Mouse (Mus musculus): Measurements from ENCODE around the gene Kcnc4. TPM values are rescaled to one million over a fixed set of nuclear protein-coding genes. Genes with fewer than 3 reads are reported as not detected.

Kcnc4 gene
- polyA plus RNA-seq, 1 experiment from 2014 or later: 0.25 TPM

- Histone ChIP-seq H3K27ac (no peak overlapping the region), H3K9ac (no peak overlapping the region), H3K27me3 (peaks cover 3% of the 10 kb centered on the region; the same call in 1 of the 2 replicates), H3K9me3 (replicated peaks) (no peaks in the 10 kb centered on the region), H3K4me1 (peaks cover 19% of the 10 kb centered on the region), H3K4me3 (no peak overlapping the region), H3K4me2 (no peak overlapping the region), H3K36me3 (ENCODE audit: poor library complexity, severe bottlenecking) (no peaks in the 10 kb centered on the region)
- no peak for ATAC-seq
- 88% methylated on average over 9 of the region's 9 CpGs for WGBS
Measured at GRCm38 (mm10) chr3:107416541-107417286, 42.6 kb downstream of the Kcnc4 start.

GRCm38 (mm10) chr3:107413093-107413492 lies 46.3 kb downstream of the Kcnc4 start:
- 14% methylated on average over 2 of the region's 2 CpGs for WGBS
- ATAC-seq: 0 out of 2 replicates have a peak, but pooled peaks have one; percentile 42
- no peak overlapping the region for H3K27ac ChIP-seq

GRCm38 (mm10) chr3:107412509-107412908 lies 46.8 kb downstream of the Kcnc4 start:
- WGBS: 57% methylated on average over 8 of the region's 8 CpGs
- peaks cover 26% of the 10 kb centered on the region for H3K4me1 ChIP-seq
- peaks cover 3% of the 10 kb centered on the region; the same call in 1 of the 2 replicates for H3K27me3 ChIP-seq
- H3K9ac ChIP-seq: no peak overlapping the region
- no peaks in the 10 kb centered on the region for H3K9me3 ChIP-seq (replicated peaks)
- H3K4me2 ChIP-seq: no peak overlapping the region
- peak overlapping the region; percentile 33; the same call in 1 of the 2 replicates for H3K27ac ChIP-seq
- peak; percentile 46 for ATAC-seq
- H3K4me3 ChIP-seq: no peak overlapping the region
- H3K36me3 ChIP-seq (ENCODE audit: poor library complexity, severe bottlenecking): no peaks in the 10 kb centered on the region

More at GRCm38 (mm10) chr3:107413093-107413492, 46.3 kb downstream of the Kcnc4 start:
- no peaks in the 10 kb centered on the region for H3K9me3 ChIP-seq (replicated peaks)
- no peak overlapping the region for H3K9ac ChIP-seq
- H3K4me3 ChIP-seq: no peak overlapping the region
- H3K36me3 ChIP-seq (ENCODE audit: poor library complexity, severe bottlenecking): no peaks in the 10 kb centered on the region
- peaks cover 3% of the 10 kb centered on the region; the same call in 1 of the 2 replicates for H3K27me3 ChIP-seq
- H3K4me1 ChIP-seq: peaks cover 26% of the 10 kb centered on the region
- no peak overlapping the region for H3K4me2 ChIP-seq

- Histone ChIP-seq H3K9me3 (replicated peaks) (no peaks in the 10 kb centered on the region), H3K27ac (0 out of 2 replicates have a peak overlapping the region, but pooled peaks have one; percentile 27), H3K4me1 (peaks cover 26% of the 10 kb centered on the region), H3K27me3 (peaks cover 3% of the 10 kb centered on the region; the same call in 1 of the 2 replicates), H3K36me3 (ENCODE audit: poor library complexity, severe bottlenecking) (no peaks in the 10 kb centered on the region), H3K4me2 (peak overlapping the region; percentile 19; the same call in 1 of the 2 replicates), H3K4me3 (no peak overlapping the region), H3K9ac (no peak overlapping the region)
- 22% methylated on average over 4 of the region's 4 CpGs for WGBS
- ATAC-seq: peak; percentile 81
Measured at GRCm38 (mm10) chr3:107411669-107412068, 47.7 kb downstream of the Kcnc4 start.

GRCm38 (mm10) chr3:107401401-107401800 lies 58.0 kb downstream of the Kcnc4 start:
- no peaks in the 10 kb centered on the region for H3K4me1 ChIP-seq
- H3K27me3 ChIP-seq: no peaks in the 10 kb centered on the region
- 89% methylated on average over 7 of the region's 7 CpGs for WGBS
- ATAC-seq: no peak
- no peaks in the 10 kb centered on the region for H3K36me3 ChIP-seq (ENCODE audit: poor library complexity, severe bottlenecking)
- no peaks in the 10 kb centered on the region for H3K9me3 ChIP-seq (replicated peaks)
- no peak overlapping the region for H3K27ac ChIP-seq
- H3K4me3 ChIP-seq: no peak overlapping the region
- no peak overlapping the region for H3K9ac ChIP-seq
- H3K4me2 ChIP-seq: no peak overlapping the region

- H3K4me2 ChIP-seq: no peak overlapping the region
- H3K36me3 ChIP-seq (ENCODE audit: poor library complexity, severe bottlenecking): no peaks in the 10 kb centered on the region
- no peaks in the 10 kb centered on the region for H3K4me1 ChIP-seq
- ATAC-seq: no peak
- WGBS: 91% methylated on average over 5 of the region's 5 CpGs
- H3K27me3 ChIP-seq: no peaks in the 10 kb centered on the region
- no peak overlapping the region for H3K27ac ChIP-seq
- H3K9me3 ChIP-seq (replicated peaks): no peaks in the 10 kb centered on the region
- no peak overlapping the region for H3K4me3 ChIP-seq
- no peak overlapping the region for H3K9ac ChIP-seq
Measured at GRCm38 (mm10) chr3:107399991-107400640, 59.2 kb downstream of the Kcnc4 start.

- ATAC-seq: no peak
- Histone ChIP-seq H3K4me2 (no peak overlapping the region), H3K4me3 (no peak overlapping the region), H3K9me3 (replicated peaks) (no peaks in the 10 kb centered on the region), H3K27me3 (no peaks in the 10 kb centered on the region), H3K27ac (no peak overlapping the region), H3K9ac (no peak overlapping the region), H3K4me1 (no peaks in the 10 kb centered on the region), H3K36me3 (ENCODE audit: poor library complexity, severe bottlenecking) (no peaks in the 10 kb centered on the region)
- WGBS: 62% methylated on average over 4 of the region's 4 CpGs
Measured at GRCm38 (mm10) chr3:107391198-107391597, 68.2 kb downstream of the Kcnc4 start.

Other genes with a start within 250 kb of the Kcnc4 start
- 0.35 TPM in 1 of 2 replicates, not detected in the other for gene Cym, start 237.8 kb downstream of the Kcnc4 start, polyA plus RNA-seq (2015; fragmentation: Nextera tagmentation; extraction: Ambion mirVana)
- gene A630076J17Rik, start 228.9 kb downstream of the Kcnc4 start, polyA plus RNA-seq (2015; fragmentation: Nextera tagmentation; extraction: Ambion mirVana): not detected in 2 replicates
- gene Prok1, start 219.8 kb downstream of the Kcnc4 start, polyA plus RNA-seq (2015; fragmentation: Nextera tagmentation; extraction: Ambion mirVana): 0.10 TPM in 1 of 2 replicates, not detected in the other
- 227 and 246 TPM in 2 replicates for gene Lamtor5, start 180.7 kb downstream of the Kcnc4 start, polyA plus RNA-seq (2015; fragmentation: Nextera tagmentation; extraction: Ambion mirVana)
- gene Slc16a4, start 168.3 kb downstream of the Kcnc4 start, polyA plus RNA-seq (2015; fragmentation: Nextera tagmentation; extraction: Ambion mirVana): 2.4 and 3.1 TPM in 2 replicates
- gene Rbm15, start 125.9 kb downstream of the Kcnc4 start, polyA plus RNA-seq (2015; fragmentation: Nextera tagmentation; extraction: Ambion mirVana): 14.8 and 15.4 TPM in 2 replicates
- 9.6 and 11.2 TPM in 2 replicates for gene Slc6a17, start 58.5 kb upstream of the Kcnc4 start, polyA plus RNA-seq (2015; fragmentation: Nextera tagmentation; extraction: Ambion mirVana)
- not detected in 2 replicates for gene Ubl4b, start 95.5 kb upstream of the Kcnc4 start, polyA plus RNA-seq (2015; fragmentation: Nextera tagmentation; extraction: Ambion mirVana)
- gene Alx3, start 135.5 kb upstream of the Kcnc4 start, polyA plus RNA-seq (2015; fragmentation: Nextera tagmentation; extraction: Ambion mirVana): 2.3 and 2.9 TPM in 2 replicates
- gene Gm10961, start 171.8 kb upstream of the Kcnc4 start, polyA plus RNA-seq (2015; fragmentation: Nextera tagmentation; extraction: Ambion mirVana): not detected in 2 replicates
- gene Strip1, start 172.1 kb upstream of the Kcnc4 start, polyA plus RNA-seq (2015; fragmentation: Nextera tagmentation; extraction: Ambion mirVana): 110 and 122 TPM in 2 replicates
- gene Ahcyl1, start 237.0 kb upstream of the Kcnc4 start, polyA plus RNA-seq (2015; fragmentation: Nextera tagmentation; extraction: Ambion mirVana): 98.6 and 106 TPM in 2 replicates